Mouse (Mus musculus): ENCODE results near the gene Slc27a1.

DNA sequence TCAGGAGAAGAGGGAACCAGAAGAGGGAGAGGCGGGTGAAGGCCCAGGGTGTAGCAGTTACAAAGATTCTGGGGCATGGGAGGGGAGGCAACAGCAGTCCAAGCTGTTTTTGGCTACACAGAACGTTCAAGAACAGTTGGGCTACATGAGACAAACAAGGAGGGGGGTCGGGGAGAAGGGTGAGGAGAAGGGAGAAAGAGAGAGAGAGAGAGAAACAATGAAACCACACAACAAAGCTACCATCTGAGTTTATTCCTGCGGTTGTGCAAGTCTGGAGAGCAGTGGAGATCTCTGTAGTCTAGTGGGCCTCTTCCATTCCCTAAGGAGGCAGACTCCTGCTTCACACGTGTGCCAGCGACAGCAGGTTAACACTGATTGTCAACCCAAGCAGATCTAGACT lies 14.7 kb upstream of the Slc27a1 start:
- TF ChIP-seq CTCF (IDR thresholded peaks at IDR 0.05; ENCODE audit: borderline replicate concordance, extremely low read depth, insufficient read depth, insufficient read length): no peak
- no peak for TF ChIP-seq POLR2A (IDR thresholded peaks at IDR 0.05; ENCODE audit: borderline replicate concordance, extremely low read depth, insufficient read depth, insufficient read length, poor library complexity, severe bottlenecking)
